Mouse (Mus musculus) adrenal gland, postnatal 10 days (tissue): ENCODE results near the gene Mthfs. TPM values are rescaled to one million over a fixed set of nuclear protein-coding genes. Genes with fewer than 3 reads are reported as not detected.
"Not testable (repeated sequence)": the region's sequence is repeated elsewhere in the genome, so short reads cannot be mapped to it uniquely, and the experiment has no call there.

Source experiments
- DNase-seq: peaks from one replicate; pipeline ENCODE4 v3.0.0; 2021; ENCODE audit warnings: mixed read lengths
- total RNA-seq, 2 experiments: library from RNA; stranded (reverse); gene quantifications; 2 replicates each; pipeline ENCODE4 v1.2.3; 2021

Mthfs gene
- total RNA-seq, 2 experiments from 2014 or later, result 39.5 to 44.3 TPM

- DNase-seq, result not testable (repeated sequence)
These were observed 30.1 kb downstream of the Mthfs start for GRCm38 (mm10) chr9:89240516-89241019.

- no peak for DNase-seq
These were observed 42.9 kb downstream of the Mthfs start for GRCm38 (mm10) chr9:89253400-89253799.

GRCm38 (mm10) chr9:89256556-89257335 is 46.3 kb downstream of the Mthfs start:
- DNase-seq, result no peak

GRCm38 (mm10) chr9:89263968-89264367 is 53.5 kb downstream of the Mthfs start:
- DNase-seq, result no peak

- no peak for DNase-seq
These were observed 54.1 kb downstream of the Mthfs start for GRCm38 (mm10) chr9:89264571-89264970.

GRCm38 (mm10) chr9:89267093-89267492 is 56.6 kb downstream of the Mthfs start:
- DNase-seq, result no peak

GRCm38 (mm10) chr9:89267572-89267971 is 57.1 kb downstream of the Mthfs start:
- DNase-seq, result no peak

GRCm38 (mm10) chr9:89270376-89270775 is 59.9 kb downstream of the Mthfs start:
- no peak for DNase-seq

GRCm38 (mm10) chr9:89273766-89274165 is 63.3 kb downstream of the Mthfs start:
- DNase-seq, result no peak

GRCm38 (mm10) chr9:89278207-89278606 is 67.7 kb downstream of the Mthfs start:
- DNase-seq, result no peak

- no peak for DNase-seq
These were observed 72.0 kb downstream of the Mthfs start for GRCm38 (mm10) chr9:89282374-89283068.

- DNase-seq, result no peak
These were observed 77.6 kb downstream of the Mthfs start for GRCm38 (mm10) chr9:89288037-89288436.

GRCm38 (mm10) chr9:89293364-89293763 is 82.9 kb downstream of the Mthfs start:
- no peak for DNase-seq

- DNase-seq, result no peak
These were observed 83.6 kb downstream of the Mthfs start for GRCm38 (mm10) chr9:89294121-89294520.

GRCm38 (mm10) chr9:89305637-89306036 is 95.2 kb downstream of the Mthfs start:
- no peak for DNase-seq

- no peak for DNase-seq
These were observed 98.1 kb downstream of the Mthfs start for GRCm38 (mm10) chr9:89308357-89309194.

GRCm38 (mm10) chr9:89309195-89309535 is 98.7 kb downstream of the Mthfs start:
- DNase-seq, result no peak

GRCm38 (mm10) chr9:89311649-89312048 is 101.2 kb downstream of the Mthfs start:
- DNase-seq, result no peak

- DNase-seq, result no peak
These were observed 163.3 kb downstream of the Mthfs start for GRCm38 (mm10) chr9:89373731-89374130.

GRCm38 (mm10) chr9:89374650-89375049 is 164.2 kb downstream of the Mthfs start:
- no peak for DNase-seq

- DNase-seq, result peak; percentile 38
These were observed 192.6 kb downstream of the Mthfs start for GRCm38 (mm10) chr9:89403031-89403430.
